Mouse (Mus musculus) adrenal gland, postnatal 10 days (tissue): ENCODE measurements at regions not wholly inside any gene's neighbourhood (a gene's known extent, or its start where the extent isn't known, plus 50 kb on each side); places are given as distances from the start of the nearest gene placed in this dataset.

Source experiments
- DNase-seq: peaks from one replicate; pipeline ENCODE4 v3.0.0; 2021; ENCODE audit warnings: mixed read lengths

DNA sequence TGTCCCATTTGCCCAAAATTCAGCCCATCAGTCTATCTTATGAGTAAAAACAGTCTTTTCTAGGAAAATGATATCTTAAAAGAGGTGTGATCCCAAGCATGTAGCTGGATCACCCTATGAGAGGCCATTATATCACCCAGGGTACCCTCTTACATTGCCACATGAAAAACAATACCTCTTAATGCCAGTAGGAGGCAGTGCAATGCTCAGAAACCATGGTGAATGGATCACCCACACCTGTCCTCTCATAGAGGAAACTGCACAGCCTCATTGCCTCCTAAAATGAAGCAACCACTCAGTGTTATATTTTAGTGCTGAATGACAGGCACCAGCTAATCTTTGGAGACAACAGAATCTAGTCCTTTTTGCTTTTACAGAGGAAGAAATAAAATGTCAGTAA, 114.0 kb upstream of the Nxt1 start:
- peak; percentile 17 for DNase-seq

DNA sequence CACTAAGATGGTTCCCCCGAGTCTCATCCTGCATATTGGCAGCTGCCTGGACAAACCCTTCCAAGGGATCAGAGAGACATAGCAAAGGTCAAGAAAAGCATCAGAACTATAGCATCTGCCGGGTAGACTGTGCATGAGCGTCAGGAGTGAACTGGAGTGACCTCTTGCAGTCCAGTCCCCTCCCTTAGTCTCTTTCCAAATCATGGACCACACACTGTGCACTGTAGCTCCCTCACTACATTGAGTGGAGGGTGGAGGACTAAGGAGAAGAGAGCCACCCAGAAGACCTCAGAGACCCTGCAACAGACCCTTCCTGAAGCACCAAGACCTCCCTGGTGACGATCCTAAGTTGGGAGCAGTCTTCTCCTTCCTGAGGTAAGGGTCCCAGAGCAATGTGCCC, 107.8 kb upstream of the Cd93 start:
- no peak for DNase-seq

- no peak for DNase-seq
Observed at GRCm38 (mm10) chr2:148549618-148550017, 106.3 kb upstream of the Cd93 start.

- no peak for DNase-seq
Observed at GRCm38 (mm10) chr2:148542340-148542739, 99.0 kb upstream of the Cd93 start.

DNA sequence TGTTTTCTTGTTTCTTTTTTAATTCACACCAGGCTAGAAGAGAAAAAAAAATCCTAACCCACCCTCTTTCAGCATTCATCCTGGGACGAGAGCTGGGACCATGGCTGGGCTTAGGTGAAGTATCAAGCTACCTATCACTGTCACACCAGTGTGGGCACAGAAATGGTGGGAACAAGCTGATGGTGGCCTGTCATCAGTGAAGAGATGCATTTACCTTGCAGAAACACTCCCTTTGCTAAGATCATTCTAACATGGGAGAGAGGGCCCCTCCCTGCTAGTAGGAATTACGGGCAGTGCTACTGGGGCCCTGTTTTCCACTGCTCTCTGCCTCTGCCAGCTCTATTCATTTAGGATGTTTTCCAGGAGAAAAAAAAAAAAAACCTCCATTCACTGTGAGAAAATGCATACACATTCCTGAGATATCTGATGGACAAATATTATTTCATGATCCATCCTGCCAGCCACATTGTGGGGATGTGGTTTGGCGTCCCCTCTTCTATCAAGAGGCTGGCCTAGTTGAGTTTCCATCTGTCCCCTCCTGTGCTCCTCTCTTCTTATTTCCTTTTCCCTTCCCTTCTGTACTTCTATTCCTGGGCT, 94.6 kb upstream of the Cd93 start:
- DNase-seq, result no peak

DNA sequence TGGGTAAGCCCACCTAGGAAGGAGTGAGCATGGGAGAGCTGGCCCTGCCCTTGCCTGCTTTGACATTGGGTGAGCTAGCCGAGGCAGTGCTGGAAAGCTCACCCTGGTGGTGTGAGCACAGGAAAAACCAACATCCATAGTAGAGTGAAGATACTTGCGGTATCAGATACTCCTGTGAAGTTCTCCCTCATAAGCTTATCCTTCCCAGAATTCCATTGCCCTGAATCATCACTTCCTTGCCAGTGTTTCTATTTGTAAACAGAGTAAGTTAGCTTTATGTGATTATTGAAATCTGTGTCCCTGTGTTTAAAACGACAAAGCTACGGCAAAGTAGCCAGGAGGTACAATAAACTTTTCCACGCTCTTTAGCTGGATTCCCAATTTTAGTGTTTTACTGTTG, 93.9 kb upstream of the Cd93 start:
- no peak for DNase-seq

- no peak for DNase-seq
Observed at GRCm38 (mm10) chr2:148536608-148537007, 93.2 kb upstream of the Cd93 start.

DNA sequence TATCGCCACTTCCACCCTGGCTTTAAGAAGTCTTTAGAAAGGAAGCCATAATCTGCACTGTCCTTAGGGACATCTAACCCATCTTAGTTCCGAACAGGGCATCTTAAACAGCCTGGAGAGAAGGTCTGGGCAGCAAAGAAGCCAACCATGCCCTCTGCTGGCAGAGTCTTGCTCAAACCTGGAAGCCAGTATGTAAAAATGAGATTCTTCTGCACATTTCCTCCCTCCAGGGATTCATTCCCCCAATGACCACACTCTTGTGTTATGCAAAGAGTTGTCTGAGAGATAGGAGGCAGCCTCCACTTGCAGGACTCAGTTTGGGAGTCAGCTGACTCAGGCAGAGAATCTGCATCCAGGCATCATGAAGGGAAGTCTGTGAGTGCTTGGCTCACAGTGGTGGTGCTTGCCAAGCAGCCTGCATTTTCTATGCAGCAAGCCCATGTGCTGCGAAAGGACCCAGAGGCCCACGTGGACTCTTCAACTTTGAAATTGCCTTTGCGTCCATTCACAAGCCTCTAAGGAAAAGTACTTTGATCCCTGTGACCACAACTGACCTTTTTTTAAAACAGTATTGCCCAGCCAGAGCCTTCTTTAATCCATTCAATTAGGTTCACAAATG, 92.3 kb upstream of the Cd93 start:
- DNase-seq, result peak; percentile 67

- no peak for DNase-seq
Observed at GRCm38 (mm10) chr2:148532051-148532450, 88.7 kb upstream of the Cd93 start.

DNA sequence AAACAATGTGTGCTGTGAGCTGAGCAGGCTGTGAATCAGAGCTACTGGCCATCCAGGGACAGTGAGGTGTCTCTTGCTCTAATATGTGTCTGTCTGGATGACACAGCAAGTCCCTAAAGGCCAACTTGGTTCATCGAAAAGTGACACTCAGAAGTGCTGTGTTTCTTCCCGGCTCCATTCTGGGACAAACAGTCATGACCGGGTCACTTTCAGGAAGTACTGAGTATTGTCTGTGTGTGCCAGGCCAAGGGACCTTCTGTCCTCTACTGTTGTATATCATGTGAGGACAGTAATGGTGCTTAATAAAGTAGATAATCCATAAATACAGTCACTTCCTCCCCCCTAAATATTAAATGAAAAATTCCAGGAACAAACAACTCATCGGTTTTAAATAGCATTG, 87.2 kb upstream of the Cd93 start:
- no peak for DNase-seq

DNA sequence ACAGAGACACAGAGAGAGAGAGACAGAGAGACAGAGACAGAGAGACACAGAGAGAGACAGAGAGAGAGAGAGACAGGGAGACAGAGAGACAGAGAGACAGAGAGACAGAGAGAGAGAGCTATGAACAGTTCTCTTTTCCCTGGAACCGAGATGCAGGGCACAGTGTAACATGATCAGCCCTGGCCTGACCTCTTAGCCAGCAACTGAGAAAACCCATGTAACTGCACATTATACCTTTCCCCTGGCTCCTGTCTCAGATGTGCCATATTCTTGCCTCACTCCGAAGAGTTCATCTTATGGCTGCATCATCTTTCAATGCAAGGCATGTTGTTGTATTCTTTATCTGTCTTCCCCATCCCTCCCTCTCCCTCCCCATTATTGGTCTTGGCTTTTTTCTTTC, 86.5 kb upstream of the Cd93 start:
- no peak for DNase-seq

- no peak for DNase-seq
Observed at GRCm38 (mm10) chr2:148527755-148528154, 84.4 kb upstream of the Cd93 start.

DNA sequence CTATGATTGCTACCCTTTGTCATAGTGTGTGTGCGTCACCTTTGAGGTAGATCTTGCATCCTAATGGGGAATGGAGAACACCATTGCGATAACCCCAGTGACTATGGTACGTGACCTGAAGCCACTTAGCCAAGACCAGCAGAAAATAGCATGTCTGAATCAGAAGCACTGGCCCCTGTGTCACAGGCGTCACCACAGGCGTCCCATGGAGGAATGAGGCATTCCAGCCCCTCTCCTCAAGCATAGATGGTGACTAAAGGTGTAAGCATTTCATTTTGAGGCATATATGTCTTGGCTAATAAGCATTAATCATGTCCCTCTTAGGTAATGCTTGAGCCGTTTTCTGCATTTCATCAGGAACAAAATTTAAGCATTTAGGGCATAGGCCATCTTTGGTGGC, 82.1 kb upstream of the Cd93 start:
- no peak for DNase-seq

GRCm38 (mm10) chr2:148523401-148523800, 80.0 kb upstream of the Cd93 start:
- DNase-seq, result no peak

DNA sequence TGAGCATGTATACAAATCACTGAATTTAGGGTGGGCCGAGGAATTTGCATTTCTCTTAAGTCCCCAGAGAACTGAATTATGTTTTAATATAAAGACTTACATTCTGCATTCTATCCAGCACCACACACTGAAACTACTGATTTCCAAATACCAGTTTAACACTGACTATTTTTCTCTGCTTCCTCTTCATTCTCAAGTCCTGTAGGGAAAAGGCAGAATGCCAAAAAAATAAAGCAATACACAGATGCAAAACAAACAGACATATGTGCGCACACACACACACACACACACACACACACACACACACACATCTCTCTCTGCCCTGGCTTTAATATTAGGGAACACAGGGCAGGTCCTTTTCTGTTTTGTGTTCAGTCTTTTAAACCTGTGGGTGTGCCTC, 79.6 kb upstream of the Cd93 start:
- no peak for DNase-seq

DNA sequence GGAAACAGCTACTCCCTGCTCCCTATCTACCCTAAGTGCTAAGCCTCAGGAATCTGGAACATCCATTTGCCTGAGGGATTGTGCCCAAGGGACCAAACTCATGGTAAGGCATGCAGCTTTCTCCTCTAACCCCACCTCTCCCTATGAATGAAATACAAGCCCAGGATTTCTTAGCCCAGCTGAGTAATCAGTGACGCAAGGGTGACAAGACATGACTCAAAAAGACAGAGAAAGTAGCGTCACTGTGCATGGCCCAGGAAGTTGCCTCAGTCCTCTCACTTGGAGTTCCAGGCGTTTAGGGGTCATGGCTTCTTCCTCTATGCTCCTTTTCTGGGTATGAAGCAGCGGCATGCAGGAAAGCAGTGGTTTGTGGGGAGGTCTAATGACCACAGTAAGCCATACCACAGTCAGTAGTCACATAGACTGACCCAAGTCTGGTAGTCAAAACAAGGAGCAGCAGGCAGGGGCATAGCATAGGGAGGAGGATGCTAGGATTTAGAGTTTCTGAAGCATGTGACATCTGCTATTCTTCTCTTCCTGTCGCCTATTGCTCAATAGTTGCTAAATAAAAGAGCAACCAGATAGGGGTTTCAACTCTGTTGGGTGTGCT, 78.7 kb upstream of the Cd93 start:
- peak; percentile 21 for DNase-seq

DNA sequence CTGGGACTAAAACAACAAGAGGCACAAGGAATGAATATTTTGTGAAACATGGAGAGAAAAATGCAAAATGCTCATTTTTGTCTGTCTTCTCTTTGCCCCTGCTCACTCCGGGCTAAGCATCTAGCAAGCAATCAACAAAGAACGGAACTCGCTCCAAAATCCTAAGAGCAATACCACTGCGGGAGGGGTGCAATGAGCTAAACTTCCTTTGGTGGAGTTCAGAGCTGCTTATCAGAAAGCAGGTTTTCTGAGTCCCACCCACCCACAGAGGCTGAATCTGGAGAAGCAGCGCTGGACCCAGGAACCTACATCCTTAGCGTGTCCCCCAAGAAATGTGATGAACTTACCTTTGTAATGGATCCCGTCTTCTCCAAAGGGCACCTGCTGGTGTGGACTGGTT, 76.9 kb upstream of the Cd93 start:
- DNase-seq, result no peak

DNA sequence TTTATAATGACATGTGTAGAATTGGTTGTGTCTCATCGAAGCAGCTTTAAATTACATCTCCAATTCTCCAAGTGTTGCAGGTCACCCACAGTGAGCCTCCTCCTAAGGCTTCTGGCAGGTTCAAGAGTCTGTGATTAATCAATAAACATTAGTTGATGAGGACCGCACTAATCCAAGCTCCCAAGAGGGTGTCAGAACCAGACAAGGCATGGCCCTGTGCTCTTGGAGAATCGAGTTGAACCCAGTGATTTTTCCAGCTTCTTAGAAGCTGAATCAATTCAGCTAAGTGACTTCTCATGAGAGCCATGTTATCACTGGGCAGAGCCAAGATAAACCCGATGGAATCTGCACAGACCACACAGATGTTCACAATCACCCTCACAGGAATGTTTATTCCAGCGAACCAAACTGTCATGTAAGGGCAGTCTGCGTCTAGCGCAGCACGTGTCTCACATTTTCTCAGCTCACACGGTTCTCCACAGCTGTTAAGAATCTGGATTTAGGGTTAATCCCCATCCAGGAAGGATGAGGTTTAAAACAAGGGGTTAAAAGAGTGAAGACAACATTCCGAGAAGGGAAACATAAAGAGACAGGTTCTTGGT, 76.4 kb upstream of the Cd93 start:
- DNase-seq, result no peak

DNA sequence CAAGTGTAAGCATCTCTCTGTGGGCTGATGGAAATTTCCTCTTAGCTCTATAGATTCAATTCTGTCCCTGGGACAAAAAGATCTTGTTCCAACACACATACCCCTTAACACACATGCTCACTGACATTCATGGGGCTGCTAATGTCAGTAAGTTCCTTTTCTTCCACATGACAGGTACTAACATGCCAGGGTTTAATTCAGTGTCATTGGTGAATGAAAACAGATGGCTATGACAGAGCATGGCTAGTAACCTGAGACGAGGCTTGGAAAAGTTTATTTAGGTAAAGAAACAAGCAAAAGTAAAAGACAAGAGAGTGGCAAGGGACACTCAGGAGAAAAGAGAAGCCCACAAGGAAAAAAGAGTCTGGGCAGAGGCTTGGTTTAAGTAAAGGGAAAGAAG, 74.5 kb upstream of the Cd93 start:
- DNase-seq, result no peak

DNA sequence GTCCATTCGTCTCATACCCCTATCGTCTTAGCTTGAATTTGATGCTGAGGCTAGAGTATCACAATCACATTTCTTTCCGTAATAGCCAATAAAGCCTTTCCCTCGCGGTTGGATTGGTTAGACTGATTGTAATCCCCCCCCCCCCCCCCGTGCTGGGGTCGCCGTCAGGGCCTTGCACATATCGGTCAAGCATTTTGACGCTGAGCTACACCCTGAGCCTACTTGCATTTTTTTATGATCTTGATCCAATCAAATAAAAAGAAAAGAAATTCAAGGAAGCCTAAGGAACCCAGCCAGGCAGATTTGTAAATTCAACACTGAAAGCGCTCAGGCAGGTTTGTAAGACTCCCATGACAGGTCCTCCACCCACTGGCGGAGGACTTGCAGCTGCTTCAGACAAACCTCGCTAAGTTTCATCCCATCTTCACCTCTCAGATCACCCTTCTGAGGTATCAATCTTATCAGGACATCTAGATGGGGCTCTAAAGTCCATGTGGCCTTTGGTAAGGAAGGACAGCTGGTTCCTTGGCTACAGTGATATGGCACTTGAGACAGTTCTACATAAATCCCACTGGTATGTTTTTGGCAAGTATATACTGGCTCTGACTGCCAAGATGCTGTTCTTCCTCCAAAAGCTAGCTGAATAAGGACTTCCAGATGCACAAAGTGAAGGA, 66.8 kb upstream of the Cd93 start:
- DNase-seq, result no peak

- no peak for DNase-seq
Observed at GRCm38 (mm10) chr2:148509357-148509756, 66.0 kb upstream of the Cd93 start.

GRCm38 (mm10) chr2:148507523-148507922, 64.2 kb upstream of the Cd93 start:
- DNase-seq, result no peak

DNA sequence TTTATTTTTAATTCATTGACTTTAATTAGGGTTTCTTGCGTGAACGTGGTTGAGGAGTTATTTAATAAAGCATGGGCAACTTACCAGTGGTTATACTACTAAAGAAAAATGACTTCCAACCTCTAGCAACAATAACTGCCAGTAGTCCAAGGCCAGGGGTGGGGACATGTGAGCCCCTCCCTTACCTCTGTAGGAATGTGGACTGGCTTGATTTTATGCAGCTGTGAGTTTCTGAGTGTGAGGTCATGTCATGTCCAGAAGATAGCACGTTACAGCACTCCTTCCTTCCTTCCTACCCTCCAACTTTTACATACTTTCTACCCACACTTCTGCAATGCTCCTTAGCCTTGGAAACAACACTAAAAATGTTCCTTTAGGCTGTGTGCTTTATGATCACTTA, 63.6 kb upstream of the Cd93 start:
- no peak for DNase-seq
